Mouse (Mus musculus) myocyte (in vitro differentiated cells): ENCODE data around the gene 9130008F23Rik.

ENCODE experiments used
- MYOG ChIP-seq, 3 experiments: IDR thresholded peaks; one replicate each; pipeline ENCODE4 v1.6.1; 2011; ENCODE audit warnings: control low read depth in 2 of 3, low read depth in 2 of 3, mild to moderate bottlenecking in 2 of 3; ENCODE audit not compliant: insufficient read length in 2 of 3, control insufficient read depth in 1 of 3, insufficient read depth in 1 of 3
- POLR2A ChIP-seq: IDR thresholded peaks from one replicate; pipeline ENCODE4 v1.6.1; 2011; ENCODE audit warnings: low read depth, mild to moderate bottlenecking, control low read depth, moderate library complexity; ENCODE audit not compliant: insufficient read length
- POLR2AphosphoS2 ChIP-seq: IDR thresholded peaks from one replicate; pipeline ENCODE4 v1.6.1; 2011; ENCODE audit warnings: low read depth, control low read depth; ENCODE audit not compliant: insufficient read length

DNA sequence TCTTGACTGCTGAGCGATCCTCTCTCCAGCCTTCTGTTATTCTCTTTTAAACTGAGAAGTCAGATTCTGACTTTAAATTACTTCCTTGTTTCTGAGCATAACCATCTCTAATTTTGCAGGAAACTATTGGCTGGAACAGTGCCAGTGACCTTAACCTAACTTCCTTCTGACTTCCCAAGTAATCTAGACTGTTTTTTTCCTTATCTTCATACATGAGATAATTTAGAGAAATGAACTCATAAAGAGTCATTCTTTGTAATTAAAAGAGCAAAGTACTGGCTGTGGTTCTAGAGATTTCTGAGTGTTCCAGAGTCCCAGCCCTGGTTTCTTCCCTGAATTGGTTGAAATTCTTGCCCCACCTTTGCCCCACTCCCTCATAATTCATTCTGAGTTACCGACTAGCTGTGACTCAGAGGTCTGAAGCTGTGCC, 6.8 kb downstream of the 9130008F23Rik start:
- TF ChIP-seq POLR2A (no peak), POLR2AphosphoS2 (no peak), MYOG (IDR thresholded peaks at IDR 0.05; ENCODE audit: control insufficient read depth in 1 of 3, insufficient read depth in 1 of 3, insufficient read length in 2 of 3, low read depth in 2 of 3) (no peak)
